Mouse (Mus musculus) lung, postnatal 0 days (tissue): ENCODE results near the gene Gm20388.

Experiments used
- CTCF ChIP-seq: IDR thresholded peaks from 2 replicates; pipeline ENCODE4 v1.5.1; 2016; ENCODE audit warnings: antibody characterized with exemption, mild to moderate bottlenecking
- EP300 ChIP-seq: IDR thresholded peaks from 2 replicates; pipeline ENCODE4 v1.6.1; 2016; ENCODE audit warnings: antibody characterized with exemption, mild to moderate bottlenecking, control low read depth

- TF ChIP-seq EP300 = no peak
- TF ChIP-seq CTCF = no peak
Observed at GRCm38 (mm10) chr8:120740579-120740978, 829.9 kb downstream of the Gm20388 start.
